8 mouse cellular contexts compared by ENCODE assay signal in genomic region chr3:146403770-146404169, GRCm38 (mm10). TPM values are rescaled to one million over a fixed set of nuclear protein-coding genes. Genes with fewer than 3 reads are reported as not detected.
DNase-seq lines count a peak whose midpoint lies in the region; ATAC-seq and TF ChIP-seq lines count a peak whose summit lies in the region.

No protein-coding gene starts in this region.

- H3K27ac ChIP-seq in kidney, adult 2 months (ENCODE audit: insufficient read depth, low read depth, low read length), result peak overlapping the region; percentile 78
- H3K27ac ChIP-seq in brown adipose tissue, adult 24 weeks (replicated peaks; ENCODE audit: low read depth, low read length), result no peak overlapping the region
- H3K27ac ChIP-seq in hindbrain, embryonic 15.5 days (replicated peaks), result peak overlapping the region; percentile 90
- H3K27ac ChIP-seq in midbrain, embryonic 16.5 days (ENCODE audit: low read length), result peak overlapping the region; percentile 86

- H3K4me1 ChIP-seq in kidney, adult 2 months (ENCODE audit: control insufficient read depth, insufficient read depth, low read length), result peaks cover 16% of the 10 kb centered on the region; the same call in 1 of the 2 replicates
- 0 out of 2 replicates have a peak, but pooled peaks cover 2% of the 10 kb centered on the region for H3K4me1 ChIP-seq in brown adipose tissue, adult 24 weeks (ENCODE audit: control insufficient read depth, insufficient read depth, insufficient read length, low read length)
- H3K4me1 ChIP-seq in hindbrain, embryonic 15.5 days (replicated peaks), result peaks cover 28% of the 10 kb centered on the region
- H3K4me1 ChIP-seq in midbrain, embryonic 16.5 days (ENCODE audit: control insufficient read depth, insufficient read depth, low read length), result peaks cover 27% of the 10 kb centered on the region

- WGBS in kidney, adult 2 months, result 21% methylated on average over 3 of the region's 3 CpGs
- WGBS in hindbrain, embryonic 15.5 days, result 42% methylated on average over 3 of the region's 3 CpGs
- WGBS in midbrain, embryonic 16.5 days, result 41% methylated on average over 3 of the region's 3 CpGs

- H3K36me3 ChIP-seq in kidney, adult 2 months (ENCODE audit: control insufficient read depth, insufficient read depth, low read length), result no peaks in the 10 kb centered on the region
- H3K36me3 ChIP-seq in hindbrain, embryonic 15.5 days, result no peaks in the 10 kb centered on the region
- H3K36me3 ChIP-seq in midbrain, embryonic 16.5 days (ENCODE audit: control insufficient read depth, insufficient read depth, low read length), result no peaks in the 10 kb centered on the region

- peak overlapping the region; percentile 77 for H3K4me2 ChIP-seq in hindbrain, embryonic 15.5 days
- H3K4me2 ChIP-seq in midbrain, embryonic 16.5 days (ENCODE audit: low read length), result peak overlapping the region; percentile 85

- H3K9ac ChIP-seq in hindbrain, embryonic 15.5 days, result peak overlapping the region; percentile 95
- peak overlapping the region; percentile 77 for H3K9ac ChIP-seq in midbrain, embryonic 16.5 days (ENCODE audit: low read depth, low read length)

- no peak for TF ChIP-seq CTCF in kidney, adult 2 months (conservative IDR thresholded peaks at IDR 0.05; ENCODE audit: insufficient read depth, insufficient read length, low read depth, low read length)

- H3K4me3 ChIP-seq in kidney, adult 2 months (ENCODE audit: insufficient read depth, low read depth, low read length), result peak overlapping the region; percentile 94
- H3K4me3 ChIP-seq in brown adipose tissue, adult 24 weeks (ENCODE audit: insufficient read depth, low read depth, low read length), result peak overlapping the region; percentile 88
- peak overlapping the region; percentile 96 for H3K4me3 ChIP-seq in hindbrain, embryonic 15.5 days
- peak overlapping the region; percentile 71 for H3K4me3 ChIP-seq in midbrain, embryonic 16.5 days (ENCODE audit: low read depth, low read length)

- peak; percentile 33 for DNase-seq in kidney, adult 2 months
- no peak for DNase-seq in kidney, adult 18-20 months
- no peak for DNase-seq in urinary bladder, adult 2 months (ENCODE audit: low spot score)
- DNase-seq in natural killer cell, adult 2 months (ENCODE audit: low spot score in 2 of 2), result no peak
- DNase-seq in urinary bladder, postnatal 25 days (ENCODE audit: low spot score), result no peak

- no peaks in the 10 kb centered on the region for H3K9me3 ChIP-seq in hindbrain, embryonic 15.5 days
- no peaks in the 10 kb centered on the region; the same call in 1 of the 2 replicates for H3K9me3 ChIP-seq in midbrain, embryonic 16.5 days (replicated peaks; ENCODE audit: control insufficient read depth, low read length, poor library complexity, severe bottlenecking)

- H3K27me3 ChIP-seq in kidney, adult 2 months (replicated peaks; ENCODE audit: control insufficient read depth, insufficient read depth, low read length), result no peaks in the 10 kb centered on the region
- H3K27me3 ChIP-seq in hindbrain, embryonic 15.5 days, result no peaks in the 10 kb centered on the region
- H3K27me3 ChIP-seq in midbrain, embryonic 16.5 days (ENCODE audit: control insufficient read depth, insufficient read depth, low read depth, low read length), result no peaks in the 10 kb centered on the region

- no peak for ATAC-seq in hindbrain, embryonic 15.5 days (ENCODE audit: low FRiP score, low read depth)
- ATAC-seq in midbrain, embryonic 16.5 days, result no peak

- no peak for TF ChIP-seq POLR2A in kidney, adult 2 months (IDR thresholded peaks at IDR 0.05; ENCODE audit: low read depth, low read length)

RNA-seq across cellular contexts. Expression of gene Ssx2ip, which starts 0.7 kb away (rescaled TPM):
- polyA plus RNA-seq in kidney, adult 2 months (2012; rRNA removed), result 7.3 and 8.0 TPM in 2 replicates
- polyA plus RNA-seq in brown adipose tissue, adult 24 weeks (2012; ENCODE audit: insufficient read depth, insufficient read length, missing spikeins), result 4.0 and 8.6 TPM in 2 replicates
- polyA plus RNA-seq in hindbrain, embryonic 15.5 days (2015; fragmentation: Nextera tagmentation; extraction: Ambion mirVana), result 17.0 and 18.0 TPM in 2 replicates
- 18.0 and 18.2 TPM in 2 replicates for polyA plus RNA-seq in midbrain, embryonic 16.5 days (2015; fragmentation: Nextera tagmentation; extraction: Ambion mirVana)
- polyA plus RNA-seq in urinary bladder, adult 2 months (2012; rRNA removed), result 10.9 and 13.8 TPM in 2 replicates

RNA-seq across cellular contexts. Expression of gene Ctbs, which starts 45.8 kb away (rescaled TPM):
- polyA plus RNA-seq in kidney, adult 2 months (2012; rRNA removed), result 10.5 and 10.7 TPM in 2 replicates
- polyA plus RNA-seq in brown adipose tissue, adult 24 weeks (2012; ENCODE audit: insufficient read depth, insufficient read length, missing spikeins), result 4.9 and 5.0 TPM in 2 replicates
- 5.2 and 5.8 TPM in 2 replicates for polyA plus RNA-seq in hindbrain, embryonic 15.5 days (2015; fragmentation: Nextera tagmentation; extraction: Ambion mirVana)
- polyA plus RNA-seq in midbrain, embryonic 16.5 days (2015; fragmentation: Nextera tagmentation; extraction: Ambion mirVana), result 4.3 and 4.4 TPM in 2 replicates
- 6.2 and 6.7 TPM in 2 replicates for polyA plus RNA-seq in urinary bladder, adult 2 months (2012; rRNA removed)
